Mouse (Mus musculus) inflammation-experienced regulatory T-cells, adult 16 weeks (primary cell): ENCODE data around the gene Olfr695. TPM values are rescaled to one million over a fixed set of nuclear protein-coding genes. Genes with fewer than 3 reads are reported as not detected.

ENCODE experiments used
- polyA plus RNA-seq: library from polyadenylated mRNA; unstranded; fragments of 100-300 nt; shearing (Covaris generic); gene quantifications from one replicate; pipeline ENCODE4 v1.2.1, GENCODE M21; 2017

Gene Olfr695
- polyA plus RNA-seq, result not detected

GRCm38 (mm10) chr7:106716296-106716695, at the start of gene Olfr695:
Gene Olfr695 (minus strand): TSS chr7:106716396.

GRCm38 (mm10) chr7:106755297-106755696, 39.1 kb upstream of the Olfr695 start, which contains the start of gene Olfr698:
Gene Olfr698 (minus strand): TSS chr7:106755397.

GRCm38 (mm10) chr7:106742343-106742742, 26.1 kb upstream of the Olfr695 start, which contains the start of gene Olfr697:
Gene Olfr697 (minus strand): TSS chr7:106742443.

GRCm38 (mm10) chr7:106691714-106692113, 24.5 kb downstream of the Olfr695 start, which contains the start of gene Olfr694:
Gene Olfr694 (minus strand): TSS chr7:106691814.

GRCm38 (mm10) chr7:106680484-106680883, 35.7 kb downstream of the Olfr695 start, which contains the start of gene Olfr693:
Gene Olfr693 (minus strand): TSS chr7:106680584.

Other genes with a start within 250 kb of the Olfr695 start
- gene Olfr693, start 35.8 kb downstream of the Olfr695 start, polyA plus RNA-seq, result not detected
- not detected for gene Olfr694, start 24.6 kb downstream of the Olfr695 start, polyA plus RNA-seq
- gene Olfr697, start 26.0 kb upstream of the Olfr695 start, polyA plus RNA-seq, result not detected
- gene Olfr698, start 39.0 kb upstream of the Olfr695 start, polyA plus RNA-seq, result not detected
- gene Olfr699, start 76.8 kb upstream of the Olfr695 start, polyA plus RNA-seq, result not detected
- not detected for gene Olfr700, start 92.4 kb upstream of the Olfr695 start, polyA plus RNA-seq
- gene Olfr701, start 97.7 kb upstream of the Olfr695 start, polyA plus RNA-seq, result not detected
- gene Olfr702, start 117.5 kb upstream of the Olfr695 start, polyA plus RNA-seq, result not detected
- not detected for gene Olfr703, start 127.0 kb upstream of the Olfr695 start, polyA plus RNA-seq
- 0.07 TPM for gene Olfr704, start 146.8 kb upstream of the Olfr695 start, polyA plus RNA-seq
- not detected for gene Olfr705, start 160.5 kb upstream of the Olfr695 start, polyA plus RNA-seq
- gene Olfr706, start 171.8 kb upstream of the Olfr695 start, polyA plus RNA-seq, result not detected
- not detected for gene Olfr707, start 184.8 kb upstream of the Olfr695 start, polyA plus RNA-seq
- gene Olfr1532-ps1, start 191.6 kb upstream of the Olfr695 start, polyA plus RNA-seq, result not detected
- gene Olfr709-ps1, start 215.8 kb upstream of the Olfr695 start, polyA plus RNA-seq, result not detected
- not detected for gene Olfr710, start 231.9 kb upstream of the Olfr695 start, polyA plus RNA-seq
- gene Olfr6, start 247.5 kb upstream of the Olfr695 start, polyA plus RNA-seq, result not detected